Mouse (Mus musculus) kidney, embryonic 14.5 days (tissue): ENCODE measurements around the gene Unc5cl. TPM values are rescaled to one million over a fixed set of nuclear protein-coding genes. Genes with fewer than 3 reads are reported as not detected.

Source experiments
- ATAC-seq: fragments of 200-750 bp; cut with Nextera tagmentation; 2 replicates; pipeline ENCODE4 v1.8.0; 2017; ENCODE audit warnings: moderate number of reproducible peaks, mild to moderate bottlenecking, moderate TSS enrichment, moderate library complexity; ENCODE audit not compliant: low FRiP score, low TSS enrichment
- H3K27ac ChIP-seq: fragments of 300-500 bp; sonication (generic); 2 replicates; pipeline ENCODE4 v1.5.1; 2014; ENCODE audit warnings: low read depth, mild to moderate bottlenecking, low read length, moderate library complexity, mixed read lengths
- H3K27me3 ChIP-seq: fragments of 300-500 bp; sonication (generic); 2 replicates; pipeline ENCODE4 v1.6.1; 2014; ENCODE audit warnings: mild to moderate bottlenecking, low read length; ENCODE audit not compliant: control insufficient read depth, insufficient read depth
- H3K36me3 ChIP-seq: fragments of 300-500 bp; sonication (generic); 2 replicates; pipeline ENCODE4 v1.6.1; 2014; ENCODE audit warnings: low read length, mixed read lengths; ENCODE audit not compliant: control insufficient read depth, insufficient read depth
- H3K4me1 ChIP-seq: fragments of 300-500 bp; sonication (generic); 2 replicates; pipeline ENCODE4 v1.6.1; 2014; ENCODE audit warnings: low read length, mixed read lengths; ENCODE audit not compliant: control insufficient read depth, insufficient read depth
- H3K4me2 ChIP-seq: fragments of 300-500 bp; sonication (generic); replicated peaks from 2 replicates; pipeline ENCODE4 v1.6.1; 2014; ENCODE audit warnings: low read depth, mild to moderate bottlenecking, low read length
- H3K4me3 ChIP-seq: fragments of 300-500 bp; sonication (generic); 2 replicates; pipeline ENCODE4 v1.5.1; 2014; ENCODE audit warnings: mild to moderate bottlenecking, low read length
- H3K9ac ChIP-seq: fragments of 300-500 bp; sonication (generic); 2 replicates; pipeline ENCODE4 v1.6.1; 2014; ENCODE audit warnings: low read depth, mild to moderate bottlenecking, low read length, moderate library complexity
- H3K9me3 ChIP-seq: fragments of 300-500 bp; sonication (generic); 2 replicates; pipeline ENCODE4 v1.6.1; 2016; ENCODE audit warnings: low read length; ENCODE audit not compliant: control insufficient read depth
- WGBS: fragments of 180-500 bp; shearing (Covaris S2); extraction: QIAGEN DNeasy Blood & Tissue Kit; methylation state at CpG from one replicate; pipeline ENCODE4 v1.1.7; 2014; 5-methylcytosine and 5-hydroxymethylcytosine counted together
- polyA plus RNA-seq: library from polyadenylated mRNA; unstranded; fragments of >200 nt; fragmentation: Nextera tagmentation; extraction: Ambion mirVana; gene quantifications from 2 replicates; pipeline ENCODE4 v1.2.1, GENCODE M21; 2014

The Unc5cl gene
- polyA plus RNA-seq, 1 experiment from 2014 or later, result 4.7 TPM

DNA sequence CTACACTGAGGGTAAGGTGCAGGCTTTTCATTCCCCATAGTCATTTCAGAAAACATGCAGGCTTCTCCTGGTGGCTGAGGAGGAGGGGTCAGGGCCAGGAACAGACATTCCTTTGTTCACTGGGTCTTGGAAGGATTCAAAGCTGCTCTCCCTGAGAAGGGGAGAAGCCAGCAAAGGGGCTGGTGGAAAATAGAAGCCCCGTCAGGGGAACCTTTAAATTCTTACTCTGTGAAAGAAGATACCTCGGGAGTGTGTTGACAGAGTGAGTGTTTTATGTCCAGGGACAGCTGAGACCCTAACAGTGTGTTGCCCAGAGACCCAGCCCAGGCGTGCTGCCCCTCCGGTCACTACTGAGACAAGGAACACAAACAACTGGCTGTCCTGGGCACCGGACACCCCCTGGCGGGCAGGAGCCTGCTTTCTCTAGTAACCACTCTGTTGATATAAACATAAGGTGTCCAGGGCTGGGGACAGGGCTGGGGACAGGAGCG is 17.2 kb upstream of the Unc5cl start:
- no peak overlapping the region for H3K4me2 ChIP-seq
- peaks cover 21% of the 10 kb centered on the region for H3K4me1 ChIP-seq
- no peaks in the 10 kb centered on the region for H3K9me3 ChIP-seq
- H3K4me3 ChIP-seq, result no peak overlapping the region
- H3K36me3 ChIP-seq, result no peaks in the 10 kb centered on the region
- peak; percentile 90 for ATAC-seq
- H3K27ac ChIP-seq, result peak overlapping the region; percentile 91
- H3K27me3 ChIP-seq, result no peaks in the 10 kb centered on the region
- 9% methylated on average over 7 of the region's 7 CpGs for WGBS
- H3K9ac ChIP-seq, result 0 out of 2 replicates have a peak overlapping the region, but pooled peaks have one; percentile 0

DNA sequence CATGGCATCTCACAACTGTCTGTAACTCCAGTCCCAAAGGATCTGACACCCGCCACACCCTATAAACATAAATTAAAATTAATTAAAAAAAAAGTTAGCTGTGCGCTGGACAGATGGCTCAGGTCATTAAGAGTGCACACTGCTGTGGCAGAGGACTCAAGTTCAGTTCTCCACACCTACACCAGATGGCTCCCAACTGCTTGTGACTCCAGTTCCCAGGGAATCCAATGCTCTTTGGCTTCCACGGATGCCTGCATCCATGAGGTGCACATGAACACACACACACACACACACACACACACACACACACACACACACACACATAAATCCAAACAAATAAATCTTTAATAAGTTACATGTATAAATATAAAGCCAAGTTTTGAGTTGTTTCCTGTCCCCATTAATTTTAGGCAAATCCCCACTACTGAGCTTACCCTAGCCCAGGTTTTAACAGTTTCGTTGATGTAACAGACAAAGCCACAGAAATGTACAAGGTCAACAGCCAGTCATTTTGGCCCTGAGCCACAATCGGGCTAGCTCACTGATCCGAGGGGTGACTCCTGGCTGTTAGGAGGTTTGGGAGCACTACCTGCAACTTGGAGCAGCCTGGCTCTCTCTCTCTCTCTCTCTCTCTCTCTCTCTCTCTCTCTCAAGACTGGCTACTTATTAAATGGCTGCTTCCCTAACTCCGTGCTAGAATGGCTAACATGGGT is 11.8 kb upstream of the Unc5cl start:
- WGBS, result 49% methylated on average over 7 of the region's 7 CpGs
- H3K9ac ChIP-seq, result no peak overlapping the region
- no peaks in the 10 kb centered on the region for H3K9me3 ChIP-seq
- H3K4me3 ChIP-seq, result no peak overlapping the region
- H3K4me1 ChIP-seq, result peaks cover 1% of the 10 kb centered on the region; the same call in 1 of the 2 replicates
- H3K27ac ChIP-seq, result no peak overlapping the region
- no peaks in the 10 kb centered on the region for H3K27me3 ChIP-seq
- H3K36me3 ChIP-seq, result no peaks in the 10 kb centered on the region
- peak; percentile 68; the same call in 1 of the 2 replicates for ATAC-seq
- H3K4me2 ChIP-seq, result no peak overlapping the region

DNA sequence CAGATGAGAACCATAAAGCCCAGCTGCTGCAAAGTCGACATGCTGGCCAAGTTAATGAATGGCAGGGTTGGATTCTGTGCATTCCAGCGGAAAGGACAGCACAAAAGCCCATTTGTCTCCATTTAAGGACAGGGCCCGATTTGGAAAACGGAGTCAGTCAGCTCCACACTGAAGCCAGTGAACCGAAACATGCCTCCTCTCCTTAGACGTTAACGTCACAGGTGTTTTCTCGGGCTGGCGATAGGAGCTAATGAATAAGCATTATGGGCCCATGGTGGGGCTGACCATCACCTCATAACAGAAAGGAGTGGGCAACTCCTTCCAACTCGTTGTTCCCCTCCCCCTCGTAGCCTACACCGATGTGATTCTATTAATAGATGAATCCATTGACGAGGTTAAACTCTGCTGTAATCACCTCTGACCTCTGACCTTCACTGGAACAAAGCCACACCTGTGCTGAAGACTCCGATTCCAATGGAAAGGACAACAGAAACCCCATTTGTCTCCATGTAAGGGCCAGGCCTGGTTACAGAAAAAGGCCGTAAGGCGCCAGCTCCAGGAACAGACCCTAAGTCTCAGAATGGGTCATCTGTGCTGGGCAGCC is 11.1 kb upstream of the Unc5cl start:
- no peaks in the 10 kb centered on the region for H3K9me3 ChIP-seq
- no peak overlapping the region for H3K27ac ChIP-seq
- H3K4me1 ChIP-seq, result no peaks in the 10 kb centered on the region
- 63% methylated on average over 16 of the region's 16 CpGs for WGBS
- H3K27me3 ChIP-seq, result no peaks in the 10 kb centered on the region
- no peak overlapping the region for H3K9ac ChIP-seq
- H3K36me3 ChIP-seq, result no peaks in the 10 kb centered on the region
- no peak overlapping the region for H3K4me2 ChIP-seq
- H3K4me3 ChIP-seq, result no peak overlapping the region
- no peak for ATAC-seq

DNA sequence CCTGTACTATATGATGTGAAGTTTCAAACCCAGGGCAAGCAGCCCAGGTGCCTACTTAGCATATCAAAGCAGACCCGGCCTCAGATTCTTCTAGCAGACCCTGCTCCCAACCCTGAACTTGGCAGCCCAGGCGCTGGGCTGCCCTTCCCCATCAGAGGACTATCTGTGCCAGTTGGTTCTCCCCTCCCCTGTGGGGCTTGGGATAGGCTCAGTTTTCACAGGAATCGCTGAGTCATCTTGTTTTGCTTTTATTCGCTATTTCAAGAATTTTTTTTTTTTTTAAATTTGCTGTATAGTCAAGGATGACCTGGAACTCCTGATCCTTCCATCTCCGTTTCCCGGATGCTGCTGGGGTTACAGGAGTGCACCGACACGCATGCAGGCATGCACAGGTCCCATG is 7.0 kb upstream of the Unc5cl start:
- Histone ChIP-seq H3K36me3 (no peaks in the 10 kb centered on the region), H3K9ac (no peak overlapping the region; the same call in 1 of the 2 replicates), H3K27ac (no peak overlapping the region), H3K4me2 (no peak overlapping the region), H3K27me3 (no peaks in the 10 kb centered on the region), H3K4me1 (peaks cover 8% of the 10 kb centered on the region), H3K9me3 (no peaks in the 10 kb centered on the region), H3K4me3 (no peak overlapping the region)
- no peak for ATAC-seq
- 68% methylated on average over 8 of the region's 8 CpGs for WGBS

DNA sequence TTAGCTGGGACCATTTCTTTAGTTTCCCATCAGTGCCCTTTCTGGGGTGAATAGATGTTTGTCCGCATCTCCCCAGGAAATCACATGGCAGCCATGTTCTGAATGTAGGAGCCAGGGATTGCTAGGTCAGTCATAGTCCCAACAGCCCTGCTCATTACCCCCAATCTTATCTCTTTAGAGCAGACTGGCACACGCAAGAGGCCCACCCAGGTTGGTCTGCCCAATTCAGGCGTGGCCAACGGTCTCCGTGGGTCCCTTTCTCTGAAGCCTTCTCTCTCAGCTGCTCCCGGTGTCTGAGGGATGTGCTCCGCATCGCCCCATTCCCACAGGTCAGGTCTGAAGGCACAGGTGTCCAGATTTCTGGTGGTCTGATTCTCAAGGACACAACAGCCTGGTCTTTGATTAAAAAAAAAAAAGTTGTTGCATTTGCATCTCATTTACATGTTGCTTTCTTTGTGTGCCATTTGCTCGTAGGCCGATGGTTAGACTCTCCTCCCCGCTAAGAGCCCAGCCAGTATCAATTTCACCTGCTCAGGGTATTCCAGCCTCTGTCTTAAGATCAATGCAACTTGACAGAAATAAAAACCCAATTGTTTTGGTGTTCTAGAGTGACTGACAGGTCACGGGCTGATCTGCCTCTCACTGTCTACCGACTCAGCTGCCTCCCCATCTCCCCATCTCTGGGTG is 3.9 kb upstream of the Unc5cl start:
- peaks cover 10% of the 10 kb centered on the region for H3K4me1 ChIP-seq
- WGBS, result 80% methylated on average over 13 of the region's 13 CpGs
- H3K9ac ChIP-seq, result no peak overlapping the region
- no peak overlapping the region for H3K4me2 ChIP-seq
- no peak for ATAC-seq
- H3K36me3 ChIP-seq, result no peaks in the 10 kb centered on the region
- no peaks in the 10 kb centered on the region for H3K9me3 ChIP-seq
- no peak overlapping the region for H3K4me3 ChIP-seq
- no peaks in the 10 kb centered on the region for H3K27me3 ChIP-seq
- H3K27ac ChIP-seq, result no peak overlapping the region

DNA sequence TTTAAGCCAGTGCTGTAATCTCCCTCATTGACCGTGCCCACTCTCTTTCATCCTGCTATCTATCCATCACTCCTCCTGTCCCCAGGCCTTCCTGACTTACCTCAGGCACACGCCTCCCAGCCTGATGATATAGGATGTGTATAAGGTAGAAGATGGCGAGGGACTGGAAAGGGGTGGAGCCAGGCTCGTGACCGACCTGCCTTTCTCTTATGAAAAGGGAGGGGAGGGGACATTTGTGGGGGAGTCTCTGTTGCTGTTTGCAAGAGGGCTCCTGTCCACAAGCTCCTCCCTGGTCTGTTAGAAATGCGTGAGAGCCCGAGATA is 3.4 kb upstream of the Unc5cl start, which contains the start of gene Tspo2:
Gene Tspo2, minus strand, starts transcription at position 170 of the 323 bp plus-strand sequence.
- Histone ChIP-seq H3K4me2 (no peak within 1 kb of the TSS), H3K9ac (no peak within 1 kb of the TSS), H3K27me3 (no peaks in the 10 kb centered on the region), H3K4me1 (peaks cover 13% of the 10 kb centered on the region), H3K36me3 (no peaks in the 10 kb centered on the region), H3K9me3 (no peaks in the 10 kb centered on the region), H3K4me3 (no peak within 1 kb of the TSS), H3K27ac (0 out of 2 replicates have a peak within 1 kb of the TSS, but pooled peaks have one; percentile 4)
- peak; percentile 20; the same call in 1 of the 2 replicates for ATAC-seq
- WGBS, result 54% methylated on average over 7 of the region's 7 CpGs

DNA sequence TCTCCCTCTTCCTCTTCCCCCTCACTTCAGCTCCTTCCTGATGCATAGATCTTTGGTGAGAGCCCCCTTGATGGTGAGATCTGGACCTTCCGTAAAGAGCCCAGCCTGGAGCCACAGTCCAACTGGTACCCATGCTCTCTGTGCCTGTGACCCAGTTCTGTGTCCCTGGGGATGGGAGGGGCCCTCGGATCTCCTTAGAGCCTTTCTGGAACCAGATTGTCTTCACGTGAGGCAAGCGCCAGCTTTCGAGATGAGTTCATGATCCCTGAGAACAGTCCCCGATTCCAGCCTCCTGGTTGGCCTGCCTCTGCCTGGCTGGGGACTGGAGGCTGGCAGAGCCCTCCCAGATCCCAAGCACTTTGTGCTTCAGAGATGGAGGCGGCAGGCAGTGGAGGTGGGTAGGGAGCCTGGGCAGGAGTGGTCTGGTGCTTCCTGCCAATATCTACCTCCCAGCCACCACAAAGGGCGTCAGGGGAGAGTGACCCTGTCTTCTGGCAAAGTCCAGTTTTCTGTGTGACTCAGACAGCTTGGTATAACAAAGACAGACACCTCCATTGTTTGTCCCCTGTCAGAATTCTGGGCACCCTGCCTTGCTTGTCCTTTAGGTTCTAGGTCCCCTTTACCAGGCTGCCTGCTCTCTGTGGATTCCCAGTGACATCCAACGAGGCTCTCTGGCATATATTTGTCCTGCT is 2.8 kb upstream of the Unc5cl start:
- Histone ChIP-seq H3K4me1 (peaks cover 13% of the 10 kb centered on the region), H3K9me3 (no peaks in the 10 kb centered on the region), H3K4me2 (no peak overlapping the region), H3K27me3 (no peaks in the 10 kb centered on the region), H3K27ac (0 out of 2 replicates have a peak overlapping the region, but pooled peaks have one; percentile 4), H3K36me3 (no peaks in the 10 kb centered on the region), H3K4me3 (no peak overlapping the region), H3K9ac (no peak overlapping the region)
- ATAC-seq, result no peak
- WGBS, result 65% methylated on average over 9 of the region's 9 CpGs

DNA sequence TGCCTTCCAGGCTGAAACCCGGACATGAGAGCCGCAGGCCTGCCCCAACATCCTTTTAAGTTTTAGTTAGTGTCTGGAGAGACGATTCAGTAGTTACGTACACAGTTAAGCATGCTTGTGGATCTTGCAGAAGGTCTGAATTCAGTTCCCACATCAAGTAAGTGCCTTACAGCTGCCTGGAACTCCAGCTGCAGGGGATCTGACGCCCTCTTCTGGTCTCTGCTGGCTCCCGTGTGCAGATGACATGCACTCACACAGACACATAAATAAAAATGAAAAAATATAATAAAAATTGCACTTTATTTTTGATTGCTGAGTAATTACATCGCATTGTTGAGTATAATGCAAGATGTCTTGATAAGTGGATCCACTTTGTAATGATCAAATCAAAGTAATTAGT is 1.2 kb upstream of the Unc5cl start:
- Histone ChIP-seq H3K9ac (no peak overlapping the region), H3K27me3 (no peaks in the 10 kb centered on the region), H3K4me2 (no peak overlapping the region), H3K4me3 (no peak overlapping the region), H3K36me3 (no peaks in the 10 kb centered on the region), H3K27ac (no peak overlapping the region), H3K4me1 (peaks cover 13% of the 10 kb centered on the region), H3K9me3 (no peaks in the 10 kb centered on the region)
- no peak for ATAC-seq
- WGBS, result 78% methylated on average over 7 of the region's 7 CpGs
